Mouse (Mus musculus): ENCODE measurements around the gene Dapk3.

Dapk3 gene

GRCm38 (mm10) chr10:81236471-81237268, 53.9 kb downstream of the Dapk3 start:
- no peak for DNase-seq (ENCODE audit: extremely low read depth, low read depth)

- no peak for DNase-seq (ENCODE audit: extremely low read depth, low read depth)
These were observed 55.8 kb downstream of the Dapk3 start for GRCm38 (mm10) chr10:81238618-81239017.

DNA sequence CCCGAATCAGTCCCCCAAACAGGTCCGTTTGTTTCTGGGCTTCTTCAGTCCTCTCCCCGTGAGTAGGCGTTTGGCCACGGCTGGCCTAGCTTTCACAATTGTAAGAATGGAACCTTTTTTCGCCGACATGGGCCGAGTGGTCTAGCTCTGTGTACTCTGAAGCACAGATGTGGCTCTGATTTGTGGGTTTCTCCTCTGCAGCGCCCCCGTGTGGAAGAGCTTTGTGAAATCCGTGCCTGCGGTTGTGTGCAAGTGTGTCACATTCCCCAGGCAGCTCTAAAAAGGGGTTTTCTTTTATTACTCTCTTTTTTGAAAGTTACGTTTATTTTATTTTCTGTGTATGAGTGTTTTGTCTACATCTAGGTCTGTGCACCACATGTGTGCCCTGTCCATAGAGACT, 58.1 kb downstream of the Dapk3 start:
- DNase-seq (ENCODE audit: extremely low read depth, low read depth) = no peak

- no peak for DNase-seq (ENCODE audit: extremely low read depth, low read depth)
These were observed 59.2 kb downstream of the Dapk3 start for GRCm38 (mm10) chr10:81242021-81242420.

All from MEL-GATA-1-ER (cell line).